Mouse (Mus musculus): ENCODE results near the gene Arl8a.
A peak's percentile ranks its signal among the peaks of the same experiment; 100 is the strongest.
"Not testable (repeated sequence)": the region's sequence is repeated elsewhere in the genome, so short reads cannot be mapped to it uniquely, and the experiment has no call there.

Arl8a gene

GRCm38 (mm10) chr1:135169556-135170224 is 23.1 kb downstream of the Arl8a start:
- no peak for DNase-seq (ENCODE audit: low read depth, low spot score)

- DNase-seq (ENCODE audit: low read depth, low spot score), result no peak
Measured at GRCm38 (mm10) chr1:135170299-135170698, 23.7 kb downstream of the Arl8a start.

GRCm38 (mm10) chr1:135171202-135171601 is 24.6 kb downstream of the Arl8a start:
- no peak for DNase-seq (ENCODE audit: low read depth, low spot score)

- peak; percentile 75 for DNase-seq (ENCODE audit: low read depth, low spot score)
Measured at GRCm38 (mm10) chr1:135171984-135172383, 25.4 kb downstream of the Arl8a start.

- DNase-seq (ENCODE audit: low read depth, low spot score), result no peak
Measured at GRCm38 (mm10) chr1:135173311-135173710, 26.7 kb downstream of the Arl8a start.

GRCm38 (mm10) chr1:135175176-135175575 is 28.6 kb downstream of the Arl8a start:
- no peak for DNase-seq (ENCODE audit: low read depth, low spot score)

- DNase-seq (ENCODE audit: low read depth, low spot score), result no peak
Measured at GRCm38 (mm10) chr1:135177724-135178123, 31.1 kb downstream of the Arl8a start.

GRCm38 (mm10) chr1:135178863-135179262 is 32.2 kb downstream of the Arl8a start:
- DNase-seq (ENCODE audit: low read depth, low spot score), result no peak

- DNase-seq (ENCODE audit: low read depth, low spot score), result no peak
Measured at GRCm38 (mm10) chr1:135180830-135181229, 34.2 kb downstream of the Arl8a start.

- no peak for DNase-seq (ENCODE audit: low read depth, low spot score)
Measured at GRCm38 (mm10) chr1:135181275-135181674, 34.7 kb downstream of the Arl8a start.

- no peak for DNase-seq (ENCODE audit: low read depth, low spot score)
Measured at GRCm38 (mm10) chr1:135181880-135182623, 35.4 kb downstream of the Arl8a start.

- DNase-seq (ENCODE audit: low read depth, low spot score), result no peak
Measured at GRCm38 (mm10) chr1:135182975-135183374, 36.4 kb downstream of the Arl8a start.

- DNase-seq (ENCODE audit: low read depth, low spot score), result no peak
Measured at GRCm38 (mm10) chr1:135183448-135183847, 36.8 kb downstream of the Arl8a start.

GRCm38 (mm10) chr1:135183941-135184570 is 37.4 kb downstream of the Arl8a start:
- no peak for DNase-seq (ENCODE audit: low read depth, low spot score)

GRCm38 (mm10) chr1:135185936-135186335 is 39.3 kb downstream of the Arl8a start:
- no peak for DNase-seq (ENCODE audit: low read depth, low spot score)

GRCm38 (mm10) chr1:135186427-135186826 is 39.8 kb downstream of the Arl8a start:
- DNase-seq (ENCODE audit: low read depth, low spot score), result no peak

- not testable (repeated sequence) for DNase-seq (ENCODE audit: low read depth, low spot score)
Measured at GRCm38 (mm10) chr1:135187016-135187415, 40.4 kb downstream of the Arl8a start.

- DNase-seq (ENCODE audit: low read depth, low spot score), result peak; percentile 68
Measured at GRCm38 (mm10) chr1:135188197-135188596, 41.6 kb downstream of the Arl8a start.

- DNase-seq (ENCODE audit: low read depth, low spot score), result no peak
Measured at GRCm38 (mm10) chr1:135189186-135189585, 42.6 kb downstream of the Arl8a start.

GRCm38 (mm10) chr1:135194335-135194734 is 47.7 kb downstream of the Arl8a start:
- not testable (repeated sequence) for DNase-seq (ENCODE audit: low read depth, low spot score)

GRCm38 (mm10) chr1:135195907-135196440 is 49.4 kb downstream of the Arl8a start:
- DNase-seq (ENCODE audit: low read depth, low spot score), result peak; percentile 77

- DNase-seq (ENCODE audit: low read depth, low spot score), result no peak
Measured at GRCm38 (mm10) chr1:135198412-135198811, 51.8 kb downstream of the Arl8a start.

All from skeletal muscle tissue, adult 2 months (tissue).